Mouse (Mus musculus): ENCODE measurements around the gene Zfp563. TPM values are rescaled to one million over a fixed set of nuclear protein-coding genes. Genes with fewer than 3 reads are reported as not detected.

Gene Zfp563
- polyA plus RNA-seq, 1 experiment from 2014 or later = 5.8 TPM

Other genes starting within 250 kb of the Zfp563 start
- gene Zfp870, start 197.7 kb upstream of the Zfp563 start, polyA plus RNA-seq (2016; fragmentation: Nextera tagmentation; extraction: Ambion mirVana) = 4.7 and 5.3 TPM in 2 replicates
- gene Cyp4f14, start 172.0 kb upstream of the Zfp563 start, polyA plus RNA-seq (2016; fragmentation: Nextera tagmentation; extraction: Ambion mirVana) = not detected in 2 replicates
- gene Cyp4f13, start 141.9 kb upstream of the Zfp563 start, polyA plus RNA-seq (2016; fragmentation: Nextera tagmentation; extraction: Ambion mirVana) = 8.9 TPM in 2 replicates
- 7.7 and 7.8 TPM in 2 replicates for gene Zfp472, start 123.5 kb upstream of the Zfp563 start, polyA plus RNA-seq (2016; fragmentation: Nextera tagmentation; extraction: Ambion mirVana)
- gene Zfp952, start 96.2 kb upstream of the Zfp563 start, polyA plus RNA-seq (2016; fragmentation: Nextera tagmentation; extraction: Ambion mirVana) = 8.6 and 8.9 TPM in 2 replicates
- 7.1 and 8.0 TPM in 2 replicates for gene Zfp763, start 55.9 kb upstream of the Zfp563 start, polyA plus RNA-seq (2016; fragmentation: Nextera tagmentation; extraction: Ambion mirVana)
- not detected in 2 replicates for gene 4921501E09Rik, start 21.3 kb upstream of the Zfp563 start, polyA plus RNA-seq (2016; fragmentation: Nextera tagmentation; extraction: Ambion mirVana)
- 0.18 TPM in 1 of 2 replicates, not detected in the other for gene Morc2b, start 50.4 kb downstream of the Zfp563 start, polyA plus RNA-seq (2016; fragmentation: Nextera tagmentation; extraction: Ambion mirVana)
- gene Olfr55, start 79.1 kb downstream of the Zfp563 start, polyA plus RNA-seq (2016; fragmentation: Nextera tagmentation; extraction: Ambion mirVana) = not detected in 2 replicates
- not detected in 2 replicates for gene Olfr239, start 102.0 kb downstream of the Zfp563 start, polyA plus RNA-seq (2016; fragmentation: Nextera tagmentation; extraction: Ambion mirVana)
- gene Olfr1564, start 132.4 kb downstream of the Zfp563 start, polyA plus RNA-seq (2016; fragmentation: Nextera tagmentation; extraction: Ambion mirVana) = 0.13 TPM in 1 of 2 replicates, not detected in the other
- 13.9 and 14.0 TPM in 2 replicates for gene Zfp955a, start 165.8 kb downstream of the Zfp563 start, polyA plus RNA-seq (2016; fragmentation: Nextera tagmentation; extraction: Ambion mirVana)
- gene Olfr63, start 175.4 kb downstream of the Zfp563 start, polyA plus RNA-seq (2016; fragmentation: Nextera tagmentation; extraction: Ambion mirVana) = 0.02 and 0.06 TPM in 2 replicates
- gene Zfp955b, start 200.2 kb downstream of the Zfp563 start, polyA plus RNA-seq (2016; fragmentation: Nextera tagmentation; extraction: Ambion mirVana) = 8.2 and 10.2 TPM in 2 replicates